Mouse (Mus musculus) hindlimb bud, embryonic 11.5 days (tissue): ENCODE data around the gene Adgrd1.
"Not testable (repeated sequence)": the region's sequence is repeated elsewhere in the genome, so short reads cannot be mapped to it uniquely, and the experiment has no call there.

Experiments
- DNase-seq: peaks from one replicate; pipeline ENCODE4 v3.0.0-alpha.2; 2012; ENCODE audit warnings: low read depth, low spot score; ENCODE audit errors: extremely low spot score

Gene Adgrd1

GRCm38 (mm10) chr5:129092345-129093065, 4.0 kb upstream of the Adgrd1 start:
- no peak for DNase-seq

- no peak for DNase-seq
These were observed 3.4 kb upstream of the Adgrd1 start for GRCm38 (mm10) chr5:129093158-129093557.

- DNase-seq: no peak
These were observed 2.3 kb upstream of the Adgrd1 start for GRCm38 (mm10) chr5:129094236-129094635.

GRCm38 (mm10) chr5:129104043-129104442, 7.5 kb downstream of the Adgrd1 start:
- DNase-seq: peak; percentile 6

- no peak for DNase-seq
These were observed 15.2 kb downstream of the Adgrd1 start for GRCm38 (mm10) chr5:129111729-129112128.

- no peak for DNase-seq
These were observed 17.4 kb downstream of the Adgrd1 start for GRCm38 (mm10) chr5:129113741-129114476.

GRCm38 (mm10) chr5:129116299-129116698, 19.7 kb downstream of the Adgrd1 start:
- DNase-seq: no peak

GRCm38 (mm10) chr5:129117593-129118113, 21.1 kb downstream of the Adgrd1 start:
- no peak for DNase-seq

- no peak for DNase-seq
These were observed 22.0 kb downstream of the Adgrd1 start for GRCm38 (mm10) chr5:129118523-129118922.

- no peak for DNase-seq
These were observed 22.6 kb downstream of the Adgrd1 start for GRCm38 (mm10) chr5:129119146-129119545.

GRCm38 (mm10) chr5:129121654-129122285, 25.2 kb downstream of the Adgrd1 start:
- no peak for DNase-seq

GRCm38 (mm10) chr5:129122491-129122890, 25.9 kb downstream of the Adgrd1 start:
- DNase-seq: no peak

- no peak for DNase-seq
These were observed 27.7 kb downstream of the Adgrd1 start for GRCm38 (mm10) chr5:129124070-129124828.

- not testable (repeated sequence) for DNase-seq
These were observed 31.8 kb downstream of the Adgrd1 start for GRCm38 (mm10) chr5:129128310-129128709.

- no peak for DNase-seq
These were observed 33.8 kb downstream of the Adgrd1 start for GRCm38 (mm10) chr5:129130301-129130700.

- DNase-seq: no peak
These were observed 40.9 kb downstream of the Adgrd1 start for GRCm38 (mm10) chr5:129137405-129137804.

GRCm38 (mm10) chr5:129138576-129138975, 42.0 kb downstream of the Adgrd1 start:
- no peak for DNase-seq

GRCm38 (mm10) chr5:129142801-129143200, 46.3 kb downstream of the Adgrd1 start:
- DNase-seq: no peak

- DNase-seq: no peak
These were observed 48.9 kb downstream of the Adgrd1 start for GRCm38 (mm10) chr5:129145307-129145935.

- no peak for DNase-seq
These were observed 50.5 kb downstream of the Adgrd1 start for GRCm38 (mm10) chr5:129146892-129147509.
